Mouse (Mus musculus): ENCODE results near the gene Tbc1d1.

The Tbc1d1 gene

GRCm38 (mm10) chr5:64382451-64383057 lies 226.4 kb downstream of the Tbc1d1 start:
- peak in 1 of 2 experiments; percentile 87 for DNase-seq (ENCODE audit: low spot score in 2 of 2)

DNA sequence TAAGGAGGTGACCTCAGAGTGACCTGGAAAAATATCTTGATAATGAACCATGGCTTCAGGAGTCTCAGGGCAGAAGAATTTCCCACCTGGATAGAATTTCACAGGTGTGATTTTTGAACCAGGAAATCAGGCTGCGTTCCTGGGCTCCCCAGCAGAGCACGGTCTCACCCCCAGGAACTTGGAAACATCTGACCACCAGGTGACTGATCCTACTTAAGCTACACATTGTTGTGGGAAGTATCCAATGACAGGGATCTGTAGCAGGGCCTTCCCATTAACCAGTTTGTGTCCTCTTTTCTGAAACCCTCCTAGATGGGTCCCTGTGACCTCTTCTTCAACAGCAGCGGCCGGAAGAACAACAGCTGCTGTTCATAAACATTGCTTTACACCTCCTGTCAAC lies 227.1 kb downstream of the Tbc1d1 start:
- no peak for DNase-seq (ENCODE audit: low spot score in 2 of 2)

DNA sequence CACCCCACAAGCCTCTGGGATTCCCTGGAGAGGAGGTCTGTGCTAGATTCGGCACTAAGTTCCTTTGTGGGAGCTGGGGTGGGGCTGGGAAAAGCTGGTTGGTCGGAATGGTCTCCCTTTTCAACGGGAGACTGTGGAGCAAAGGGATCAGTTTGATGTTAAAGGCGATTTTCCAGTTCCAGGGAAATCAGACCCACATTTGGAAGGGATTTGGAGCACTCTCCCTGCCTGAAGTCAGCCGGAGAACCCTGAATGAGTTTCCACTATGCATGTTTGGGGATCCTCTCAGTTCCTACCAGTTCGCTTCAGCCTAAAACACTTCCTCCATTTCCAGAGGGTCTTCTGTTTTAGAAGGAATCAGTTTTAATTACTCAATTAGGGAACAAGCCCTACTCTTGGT lies 228.4 kb downstream of the Tbc1d1 start:
- DNase-seq (ENCODE audit: low spot score in 2 of 2) = no peak

GRCm38 (mm10) chr5:64386996-64387395 lies 230.9 kb downstream of the Tbc1d1 start:
- DNase-seq (ENCODE audit: low spot score in 2 of 2) = no peak

DNA sequence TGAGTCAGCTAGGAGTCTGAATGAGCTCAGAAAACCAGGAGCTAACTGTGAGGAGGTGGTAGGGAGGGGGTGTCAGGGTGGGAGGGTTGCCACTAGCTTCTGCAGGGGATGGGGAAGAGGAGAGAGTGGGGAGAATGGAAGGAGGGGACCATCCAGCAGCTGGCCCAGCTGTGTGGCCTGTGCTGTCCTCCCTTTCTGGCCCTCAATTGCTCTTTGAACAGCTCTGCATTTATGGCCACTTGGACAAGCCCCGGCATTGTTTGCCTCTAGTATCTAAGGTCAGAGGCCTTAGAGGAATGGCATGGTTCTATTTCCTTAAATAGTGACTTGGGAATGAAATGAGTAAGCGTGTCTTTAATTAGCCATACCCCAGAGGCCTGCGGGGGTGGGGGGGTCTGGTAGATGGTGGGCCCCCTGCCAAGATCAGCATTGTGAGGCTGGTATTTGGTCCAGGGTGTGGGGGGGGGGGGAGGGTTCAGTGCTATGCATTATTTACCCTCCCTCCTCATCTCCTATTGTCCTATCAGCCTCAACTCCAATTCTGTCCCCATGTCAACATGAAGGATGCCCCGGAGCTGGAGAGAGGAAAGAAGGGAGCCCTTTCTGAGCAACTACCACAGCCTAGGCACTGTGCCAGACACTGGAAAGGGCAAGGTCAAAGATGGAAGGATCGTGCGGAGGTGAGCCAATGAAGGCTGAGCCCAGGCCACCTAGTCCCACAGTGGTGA lies 233.3 kb downstream of the Tbc1d1 start:
- no peak for DNase-seq (ENCODE audit: low spot score in 2 of 2)

- DNase-seq (ENCODE audit: low spot score in 2 of 2) = no peak
Observed at GRCm38 (mm10) chr5:64391346-64391745, 235.2 kb downstream of the Tbc1d1 start.

DNA sequence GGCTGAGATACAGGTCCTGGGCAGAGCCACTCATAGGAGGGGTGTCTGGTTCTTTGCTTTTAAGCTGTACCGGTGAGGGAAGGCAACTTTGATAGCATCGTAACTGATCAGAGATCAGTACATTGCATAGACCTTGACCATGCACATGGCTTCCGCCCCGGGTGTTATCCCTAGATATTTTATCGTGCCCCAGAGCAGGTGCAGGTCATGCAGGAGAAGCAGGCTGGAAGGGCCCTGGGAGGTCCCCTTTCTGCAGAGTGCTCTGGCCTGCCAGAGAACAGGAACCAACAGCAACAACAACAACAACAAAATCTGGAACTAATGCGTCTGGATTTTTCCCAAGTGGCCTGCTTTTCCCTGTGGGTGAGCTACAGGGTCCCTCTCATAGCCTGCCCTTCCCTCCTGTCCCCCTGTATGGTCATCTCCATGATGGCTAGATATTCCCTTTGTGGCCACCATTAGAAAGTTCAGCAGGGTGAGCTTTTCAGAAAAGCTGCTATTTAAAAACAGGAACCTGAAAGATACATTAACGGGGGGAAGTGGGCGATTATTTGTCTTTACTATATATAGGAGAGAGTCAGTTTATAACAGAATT lies 236.4 kb downstream of the Tbc1d1 start:
- no peak for DNase-seq (ENCODE audit: low spot score in 2 of 2)

DNA sequence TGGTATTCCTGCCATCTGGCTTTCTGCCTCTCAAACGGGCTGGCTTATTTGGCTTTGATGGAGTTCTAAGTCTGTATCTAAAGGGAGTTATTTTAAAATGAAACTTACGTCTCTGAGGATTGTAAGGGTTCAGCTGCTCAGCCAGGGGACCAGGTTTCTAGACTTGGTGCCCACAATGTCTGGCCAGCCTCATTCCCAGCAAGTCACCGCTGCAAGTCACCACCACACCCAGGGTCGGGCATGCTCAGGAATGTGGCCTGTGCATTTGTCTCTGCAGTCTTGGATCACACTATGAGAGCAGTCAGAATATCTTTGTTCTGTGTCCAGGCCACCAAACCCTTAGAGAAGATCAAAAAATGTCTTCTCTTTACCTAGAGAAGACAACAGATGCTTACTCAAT lies 237.4 kb downstream of the Tbc1d1 start:
- no peak for DNase-seq (ENCODE audit: low spot score in 2 of 2)

- DNase-seq (ENCODE audit: low spot score in 2 of 2) = no peak
Observed at GRCm38 (mm10) chr5:64398155-64398554, 242.1 kb downstream of the Tbc1d1 start.

- DNase-seq (ENCODE audit: low spot score in 2 of 2) = no peak
Observed at GRCm38 (mm10) chr5:64400742-64401141, 244.6 kb downstream of the Tbc1d1 start.

All from left cerebral cortex, adult 9 months (tissue).